Comparison of ENCODE assay signal across 14 mouse cellular contexts in genomic region chr4:15608508-15608907, GRCm38 (mm10).
A peak's percentile ranks its signal among the peaks of the same experiment; 100 is the strongest.
DNase-seq lines count a peak whose midpoint lies in the region; ATAC-seq and TF ChIP-seq lines count a peak whose summit lies in the region.
"Had no signal": no experiment of that assay in that cellular context is flagged by ENCODE, and none has a peak within 500 bp of the region (broad histone marks: within the 10 kb centered on the region; RNA-seq: fewer than 3 reads in every experiment).

No protein-coding gene starts in this region.

- H3K36me3 ChIP-seq in heart, embryonic 12.5 days = no peaks in the 10 kb centered on the region
- H3K36me3 ChIP-seq in midbrain, embryonic 14.5 days (ENCODE audit: control insufficient read depth, insufficient read depth, low read length) = no peaks in the 10 kb centered on the region
- H3K36me3 ChIP-seq in midbrain, embryonic 11.5 days (ENCODE audit: control insufficient read depth, insufficient read depth, low read length) = no peaks in the 10 kb centered on the region
- no peaks in the 10 kb centered on the region for H3K36me3 ChIP-seq in intestine, postnatal 0 days (ENCODE audit: control insufficient read depth, insufficient read depth)
- H3K36me3 ChIP-seq: hindbrain, embryonic 12.5 days; liver, embryonic 12.5 days had no signal

- H3K4me3 ChIP-seq in heart, embryonic 12.5 days = no peak overlapping the region
- no peak overlapping the region for H3K4me3 ChIP-seq in midbrain, embryonic 14.5 days (replicated peaks; ENCODE audit: low read depth, low read length)
- H3K4me3 ChIP-seq in midbrain, embryonic 11.5 days (ENCODE audit: low read depth, low read length) = no peak overlapping the region
- H3K4me3 ChIP-seq in intestine, postnatal 0 days (ENCODE audit: low read depth, low read length) = no peak overlapping the region
- H3K4me3 ChIP-seq: hindbrain, embryonic 12.5 days; left cerebral cortex, adult 2 months; liver, embryonic 12.5 days had no signal

- TF ChIP-seq CTCF in intestine, postnatal 0 days (IDR thresholded peaks at IDR 0.05; ENCODE audit: low read depth) = no peak

- no peak overlapping the region for H3K27ac ChIP-seq in heart, embryonic 12.5 days (ENCODE audit: poor library complexity, severe bottlenecking)
- no peak overlapping the region for H3K27ac ChIP-seq in midbrain, embryonic 14.5 days (replicated peaks; ENCODE audit: low read depth, low read length)
- H3K27ac ChIP-seq in midbrain, embryonic 11.5 days (ENCODE audit: low read depth, low read length) = no peak overlapping the region
- no peak overlapping the region for H3K27ac ChIP-seq in intestine, postnatal 0 days (ENCODE audit: low read depth, low read length)
- H3K27ac ChIP-seq: hindbrain, embryonic 12.5 days; left cerebral cortex, adult 2 months; liver, embryonic 12.5 days had no signal

- WGBS in heart, embryonic 12.5 days = 64% methylated on average over 3 of the region's 3 CpGs
- 45% methylated on average over 3 of the region's 3 CpGs for WGBS in midbrain, embryonic 14.5 days
- WGBS in midbrain, embryonic 11.5 days = 64% methylated on average over 3 of the region's 3 CpGs
- 38% methylated on average over 3 of the region's 3 CpGs for WGBS in intestine, postnatal 0 days

- peak; percentile 83 for DNase-seq in heart, adult 11 months
- DNase-seq in midbrain, embryonic 14.5 days = peak; percentile 5
- DNase-seq in midbrain, embryonic 11.5 days (ENCODE audit: low spot score, missing footprints) = no peak
- peak; percentile 56 to 66 for DNase-seq in layer of hippocampus, adult 8-10 months (ENCODE audit: low spot score in 2 of 2)
- peak; percentile 8 for DNase-seq in lung, postnatal 25 days (ENCODE audit: low spot score)
- DNase-seq in left cerebral cortex, postnatal 14 days (ENCODE audit: low spot score in 2 of 2) = no peak
- DNase-seq: cerebellum, adult 2 months; gastrocnemius, postnatal 25 days; kidney, adult 2 months had no signal

- no peak for ATAC-seq in heart, embryonic 12.5 days (ENCODE audit: insufficient number of reproducible peaks, low FRiP score)
- ATAC-seq in midbrain, embryonic 14.5 days (ENCODE audit: low FRiP score, low TSS enrichment) = no peak
- no peak for ATAC-seq in midbrain, embryonic 11.5 days (ENCODE audit: low FRiP score)
- ATAC-seq in intestine, postnatal 0 days = no peak
- ATAC-seq: liver, embryonic 12.5 days had no signal

- no peaks in the 10 kb centered on the region for H3K9me3 ChIP-seq in heart, embryonic 12.5 days (replicated peaks)
- no peaks in the 10 kb centered on the region for H3K9me3 ChIP-seq in midbrain, embryonic 14.5 days (ENCODE audit: control insufficient read depth, low read length)
- H3K9me3 ChIP-seq in midbrain, embryonic 11.5 days (ENCODE audit: control insufficient read depth, low read length) = no peaks in the 10 kb centered on the region
- H3K9me3 ChIP-seq in intestine, postnatal 0 days (ENCODE audit: control insufficient read depth) = no peaks in the 10 kb centered on the region
- H3K9me3 ChIP-seq: hindbrain, embryonic 12.5 days; liver, embryonic 12.5 days had no signal

- intact Hi-C loops in left cerebral cortex, postnatal 14 days (cut with DNase I) = no loop called here

- H3K4me2 ChIP-seq in heart, embryonic 12.5 days = no peak overlapping the region
- no peak overlapping the region for H3K4me2 ChIP-seq in midbrain, embryonic 14.5 days (ENCODE audit: low read length)
- H3K4me2 ChIP-seq in midbrain, embryonic 11.5 days = no peak overlapping the region
- H3K4me2 ChIP-seq in intestine, postnatal 0 days (replicated peaks; ENCODE audit: low read depth) = no peak overlapping the region
- H3K4me2 ChIP-seq: hindbrain, embryonic 12.5 days; liver, embryonic 12.5 days had no signal

- no peak overlapping the region for H3K9ac ChIP-seq in heart, embryonic 12.5 days
- no peak overlapping the region for H3K9ac ChIP-seq in midbrain, embryonic 14.5 days (replicated peaks; ENCODE audit: low read length)
- no peak overlapping the region for H3K9ac ChIP-seq in midbrain, embryonic 11.5 days (ENCODE audit: low read length)
- no peak overlapping the region for H3K9ac ChIP-seq in intestine, postnatal 0 days (ENCODE audit: low read depth, low read length)
- H3K9ac ChIP-seq: hindbrain, embryonic 12.5 days; liver, embryonic 12.5 days had no signal

- no peaks in the 10 kb centered on the region for H3K4me1 ChIP-seq in heart, embryonic 12.5 days (replicated peaks)
- 0 out of 2 replicates have a peak, but pooled peaks cover 2% of the 10 kb centered on the region for H3K4me1 ChIP-seq in midbrain, embryonic 14.5 days (ENCODE audit: control insufficient read depth, insufficient read depth, low read length)
- H3K4me1 ChIP-seq in midbrain, embryonic 11.5 days (ENCODE audit: control insufficient read depth, insufficient read depth, low read length) = no peaks in the 10 kb centered on the region
- no peaks in the 10 kb centered on the region for H3K4me1 ChIP-seq in intestine, postnatal 0 days (replicated peaks; ENCODE audit: control insufficient read depth, insufficient read depth, low read length)
- H3K4me1 ChIP-seq: hindbrain, embryonic 12.5 days; liver, embryonic 12.5 days had no signal

- H3K27me3 ChIP-seq in heart, embryonic 12.5 days (replicated peaks) = no peaks in the 10 kb centered on the region
- H3K27me3 ChIP-seq in midbrain, embryonic 14.5 days (ENCODE audit: control insufficient read depth, insufficient read depth, low read length) = no peaks in the 10 kb centered on the region
- no peaks in the 10 kb centered on the region for H3K27me3 ChIP-seq in midbrain, embryonic 11.5 days (ENCODE audit: control insufficient read depth, insufficient read depth, low read length)
- H3K27me3 ChIP-seq in intestine, postnatal 0 days (replicated peaks; ENCODE audit: control insufficient read depth, insufficient read depth, low read length) = no peaks in the 10 kb centered on the region
- H3K27me3 ChIP-seq: hindbrain, embryonic 12.5 days; liver, embryonic 12.5 days had no signal

Comparison
In these comparisons a context has a peak if more than half of its experiments do, and no peak if none do; other contexts are left out.
1. DNase-seq: peak in heart, adult 11 months (single experiment), midbrain, embryonic 14.5 days (single experiment), layer of hippocampus, adult 8-10 months (2 of 2) and lung, postnatal 25 days (single experiment); none in midbrain, embryonic 11.5 days (single experiment) and left cerebral cortex, postnatal 14 days (0 of 2).